Mouse (Mus musculus): ENCODE results near the gene Adtrp.

The Adtrp gene

DNA sequence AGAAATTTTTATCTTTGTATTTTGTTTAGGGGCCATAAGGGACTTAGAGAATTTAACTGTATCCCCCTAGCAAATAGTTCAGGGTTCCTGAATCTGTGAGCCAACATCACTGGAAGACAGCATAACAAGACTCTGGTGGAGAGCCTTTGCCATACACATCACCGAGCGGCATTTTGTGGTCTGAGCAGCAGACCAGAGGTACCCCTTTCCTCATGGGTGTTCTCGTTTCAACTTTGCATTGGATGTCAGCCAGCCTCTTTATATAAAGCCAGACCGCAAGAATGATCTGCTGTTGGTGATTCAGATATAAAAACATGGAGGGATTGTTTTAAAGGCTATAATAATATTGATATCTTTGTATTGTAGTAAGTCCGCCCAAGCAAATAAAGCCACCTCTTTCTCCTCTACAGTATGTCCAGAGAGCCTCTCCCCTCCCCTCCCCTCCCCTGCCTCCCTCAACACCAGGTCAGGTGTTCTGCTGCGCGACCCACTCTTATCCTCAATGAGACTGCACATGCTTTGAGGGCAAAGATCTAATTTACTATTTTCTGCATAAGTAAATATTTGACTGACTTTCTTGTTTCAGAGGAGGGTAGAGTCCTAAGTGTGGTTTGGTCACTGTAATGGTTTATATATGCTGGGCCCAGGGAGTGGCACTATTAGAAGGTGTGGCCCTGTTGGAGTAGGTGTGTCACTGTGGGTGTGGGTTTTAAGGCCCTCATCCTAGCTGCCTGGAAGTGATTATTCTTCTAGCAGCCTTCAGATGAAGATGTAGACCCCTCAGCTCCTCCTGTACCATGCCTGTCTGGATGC is 62.4 kb downstream of the Adtrp start:
- no peak for DNase-seq (ENCODE audit: extremely low spot score, low read depth, low spot score)

DNA sequence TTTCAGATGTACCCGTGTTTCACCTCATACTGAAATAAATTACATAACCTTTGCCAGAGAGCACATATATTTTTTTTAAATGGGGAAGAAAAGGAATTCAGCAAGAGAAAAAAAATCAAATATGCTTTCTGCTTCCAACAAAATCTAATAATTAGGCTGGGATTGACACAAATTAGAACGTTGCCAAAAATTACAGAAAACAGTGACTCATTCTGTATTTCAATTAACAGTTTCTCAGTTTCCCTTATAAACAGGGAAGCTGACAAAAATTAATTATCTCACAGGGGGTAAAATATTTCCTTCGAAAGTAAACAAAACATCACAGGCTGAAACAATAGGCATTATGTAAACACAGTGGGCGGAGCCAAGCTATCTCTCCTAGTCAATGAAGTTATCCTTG is 67.2 kb downstream of the Adtrp start:
- DNase-seq (ENCODE audit: extremely low spot score, low read depth, low spot score): no peak

DNA sequence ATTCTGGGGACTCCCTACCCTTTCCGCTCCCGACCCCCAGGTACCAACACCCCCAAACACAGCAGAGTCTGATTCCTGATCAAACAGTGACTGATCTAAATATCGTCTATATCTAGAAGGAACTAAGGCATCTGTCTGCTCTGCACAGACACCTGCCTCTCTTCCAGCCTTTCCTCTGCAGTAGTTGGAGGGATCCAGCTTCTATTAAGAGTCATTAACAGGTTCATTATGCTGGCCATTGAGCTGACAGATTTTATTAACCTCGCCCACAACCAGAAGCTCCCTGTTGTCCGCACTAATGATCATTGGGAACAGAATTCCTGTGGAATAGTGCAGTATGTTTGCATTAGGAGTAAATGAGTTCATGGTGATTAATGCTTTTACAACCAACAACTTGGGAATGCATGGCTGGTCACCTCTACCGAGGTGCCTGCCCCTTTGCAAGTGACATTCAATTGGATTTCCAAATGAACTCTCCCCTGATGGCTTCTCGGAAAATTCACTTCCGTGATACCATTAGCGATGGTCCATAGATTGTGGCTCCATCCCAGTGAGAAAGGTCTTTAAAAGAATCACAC is 67.8 kb downstream of the Adtrp start:
- no peak for DNase-seq (ENCODE audit: extremely low spot score, low read depth, low spot score)

DNA sequence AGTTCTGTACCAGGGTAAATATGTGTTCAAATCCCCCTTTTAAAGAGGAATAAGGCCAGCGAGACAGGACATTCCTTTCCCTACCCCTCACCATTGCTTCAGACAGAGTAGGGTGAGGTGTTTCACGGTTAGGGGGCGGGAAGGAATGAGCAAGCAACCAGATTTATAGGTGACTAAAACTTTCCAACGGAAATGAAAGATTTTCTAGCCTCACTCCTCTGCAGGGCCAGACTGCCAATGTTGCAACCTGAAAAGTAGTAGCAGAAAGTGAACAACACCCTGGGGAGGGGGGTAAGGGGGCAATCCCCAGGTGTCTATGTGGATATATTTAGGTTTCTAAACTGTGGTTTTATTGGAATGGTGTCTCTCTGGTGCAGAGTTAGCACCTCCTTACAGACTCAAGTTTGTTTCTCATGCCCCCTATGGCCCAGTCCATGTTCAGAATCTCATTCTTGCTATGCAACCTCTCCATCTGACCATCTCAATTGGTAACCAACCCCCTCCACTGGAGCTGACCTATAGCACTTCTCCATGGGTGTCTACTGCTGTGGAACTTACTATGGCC is 73.6 kb downstream of the Adtrp start:
- DNase-seq (ENCODE audit: extremely low spot score, low read depth, low spot score): no peak

DNA sequence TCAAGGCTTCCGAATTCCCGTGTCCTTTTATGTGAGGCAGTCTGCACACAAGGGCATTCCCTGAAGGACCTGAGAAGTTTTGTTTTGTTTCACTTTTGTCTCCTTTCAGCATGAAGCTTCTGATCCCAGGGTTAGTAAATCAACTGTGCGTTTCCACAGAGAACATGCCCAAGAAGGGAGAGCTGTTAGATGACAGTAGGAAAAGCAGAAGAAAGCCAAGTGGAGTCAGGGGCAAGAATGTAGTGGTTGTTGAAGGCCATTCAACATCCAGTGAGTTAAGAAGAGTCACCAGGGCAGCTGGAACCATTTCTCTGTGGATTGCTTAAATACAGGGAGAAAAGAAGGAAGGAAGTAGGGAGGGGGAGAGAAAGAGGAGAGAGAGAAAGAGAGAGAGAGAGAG is 76.4 kb downstream of the Adtrp start:
- no peak for DNase-seq (ENCODE audit: extremely low spot score, low read depth, low spot score)

DNA sequence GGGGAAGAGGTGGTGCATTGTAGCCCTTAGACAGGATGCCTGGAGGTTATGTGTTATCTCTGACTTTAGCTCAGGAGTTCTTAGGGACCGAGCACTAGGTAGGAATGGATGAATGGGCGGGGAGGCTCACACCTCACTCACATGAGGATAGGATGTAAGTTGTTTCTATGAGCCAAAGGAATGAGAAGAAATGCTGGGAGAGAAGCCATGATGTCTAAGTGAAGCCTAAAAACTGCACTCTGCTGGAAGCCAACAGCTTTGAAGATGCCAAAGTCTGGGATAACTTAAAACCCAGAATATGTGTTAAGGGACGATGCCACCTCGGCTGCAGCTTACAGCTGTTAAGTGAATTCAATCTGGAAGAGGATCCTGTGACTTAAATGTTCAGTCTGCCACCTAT is 79.5 kb downstream of the Adtrp start:
- no peak for DNase-seq (ENCODE audit: extremely low spot score, low read depth, low spot score)

DNA sequence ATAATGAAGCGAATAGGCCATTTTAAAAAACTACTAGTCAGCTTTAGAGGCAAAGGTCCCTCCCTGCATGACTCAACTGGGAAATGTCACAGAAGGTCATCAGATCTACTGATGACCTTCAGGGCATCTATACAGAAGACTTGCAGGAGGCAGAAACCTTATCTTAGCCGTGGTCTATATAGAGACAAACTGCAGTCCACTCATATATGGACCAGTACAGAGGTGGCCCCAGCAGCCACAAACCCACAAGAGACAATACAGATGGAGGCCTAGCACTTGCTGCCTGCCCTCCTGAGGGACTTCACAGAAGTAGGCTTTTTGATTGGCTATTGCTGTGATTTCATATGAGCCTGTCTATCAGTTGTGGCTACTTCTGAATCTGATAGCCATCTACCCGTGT is 85.5 kb downstream of the Adtrp start:
- DNase-seq (ENCODE audit: extremely low spot score, low read depth, low spot score): no peak

DNA sequence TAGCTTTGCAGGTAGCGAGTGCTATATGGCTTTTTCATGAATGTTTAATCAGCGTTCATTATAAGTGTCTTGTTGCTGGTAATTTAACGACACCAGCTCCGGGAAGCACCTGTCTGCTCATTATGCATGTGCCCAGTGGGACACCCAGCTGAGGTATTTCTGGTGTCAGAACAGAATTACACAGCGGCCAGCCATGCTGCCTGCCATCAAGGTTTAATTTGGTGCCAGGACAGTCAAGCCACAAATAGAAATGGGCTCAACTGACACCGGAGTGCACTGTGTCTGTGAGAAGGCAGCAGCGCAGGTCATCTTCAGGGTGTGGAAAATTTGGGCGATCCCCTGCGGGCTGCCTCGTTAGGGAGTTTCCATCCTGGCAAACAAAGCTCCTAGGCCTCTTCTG is 87.0 kb downstream of the Adtrp start:
- no peak for DNase-seq (ENCODE audit: extremely low spot score, low read depth, low spot score)

DNA sequence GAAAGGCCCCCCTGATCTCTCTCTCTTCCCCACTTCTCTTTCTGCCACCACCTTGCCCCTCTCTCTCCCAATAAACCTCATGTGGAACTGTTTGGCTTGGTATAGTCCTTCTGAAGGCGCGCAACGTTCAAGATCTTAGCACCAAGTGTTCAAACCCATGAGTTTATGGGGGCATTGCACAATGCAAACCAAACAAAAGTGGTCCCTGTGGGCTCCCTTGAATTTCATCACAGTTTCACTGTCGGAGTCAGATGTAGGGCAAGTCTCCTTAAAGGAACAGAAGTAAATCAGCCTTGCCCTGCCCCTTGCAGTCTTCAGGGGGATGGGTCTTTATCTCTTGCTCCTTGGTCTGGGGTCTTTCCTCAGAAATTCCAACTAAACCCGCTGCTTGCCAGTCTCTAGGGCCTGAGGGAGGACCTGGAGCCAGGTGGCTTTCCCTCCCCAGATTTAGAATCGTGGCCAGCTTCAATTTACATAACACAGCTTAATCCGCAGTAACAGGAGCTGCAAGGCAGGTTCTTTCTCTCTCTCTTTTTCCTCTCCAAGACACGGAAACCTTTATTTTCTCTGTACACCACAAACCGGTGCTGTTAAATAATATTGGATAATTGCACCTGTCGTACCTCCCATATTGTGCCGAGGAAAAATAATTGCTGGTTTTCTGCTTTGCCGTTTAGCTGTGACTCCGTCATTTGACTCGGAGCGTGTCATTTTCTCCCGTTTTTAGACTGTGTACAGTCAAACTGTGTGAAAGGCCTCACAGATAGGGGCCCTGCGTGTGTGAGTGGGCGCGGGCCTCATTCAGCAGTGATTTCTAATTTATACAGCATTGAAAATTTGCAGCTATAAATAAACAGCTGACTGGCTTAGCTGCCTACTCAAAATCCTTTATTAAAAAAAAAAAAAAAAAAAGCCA is 88.7 kb downstream of the Adtrp start:
- no peak for DNase-seq (ENCODE audit: extremely low spot score, low read depth, low spot score)

DNA sequence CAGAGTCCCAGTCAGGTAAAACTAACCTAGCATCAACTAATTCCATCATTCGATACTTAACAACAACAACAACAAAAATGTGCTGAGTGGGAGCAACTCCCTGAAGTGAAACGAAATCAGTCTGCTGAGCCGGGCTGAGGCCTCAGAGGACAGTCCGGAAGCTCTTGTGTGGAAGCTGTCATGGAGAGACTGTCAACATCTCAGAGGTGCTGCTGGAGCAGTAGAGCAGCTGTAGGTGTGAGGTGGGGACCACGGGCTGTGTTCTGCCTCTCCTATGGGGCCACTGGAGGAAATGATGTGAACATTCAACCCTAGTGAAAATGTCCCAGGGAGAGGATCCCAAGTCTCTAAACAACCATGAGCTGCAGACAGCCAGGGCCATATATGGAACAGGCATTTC is 94.4 kb downstream of the Adtrp start:
- no peak for DNase-seq (ENCODE audit: extremely low spot score, low read depth, low spot score)

DNA sequence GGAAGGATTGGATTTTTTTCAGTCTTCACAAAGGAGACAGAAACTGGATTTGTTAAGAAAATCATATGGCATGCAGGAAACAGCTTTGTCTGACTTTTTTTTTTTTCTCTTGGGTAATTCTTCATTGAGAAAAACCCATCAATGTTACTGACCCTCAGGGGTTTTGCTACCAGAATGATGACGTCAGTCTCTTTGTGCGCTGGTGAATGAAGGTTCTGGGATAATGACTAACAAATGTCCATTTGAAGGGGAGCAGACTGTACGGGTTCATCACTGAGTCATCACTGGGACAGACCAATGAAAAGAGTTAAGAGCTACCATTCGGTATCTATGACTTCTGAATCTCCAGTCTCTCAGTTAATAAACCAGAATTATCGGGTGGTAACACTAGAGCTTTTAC is 97.0 kb downstream of the Adtrp start:
- no peak for DNase-seq (ENCODE audit: extremely low spot score, low read depth, low spot score)

DNA sequence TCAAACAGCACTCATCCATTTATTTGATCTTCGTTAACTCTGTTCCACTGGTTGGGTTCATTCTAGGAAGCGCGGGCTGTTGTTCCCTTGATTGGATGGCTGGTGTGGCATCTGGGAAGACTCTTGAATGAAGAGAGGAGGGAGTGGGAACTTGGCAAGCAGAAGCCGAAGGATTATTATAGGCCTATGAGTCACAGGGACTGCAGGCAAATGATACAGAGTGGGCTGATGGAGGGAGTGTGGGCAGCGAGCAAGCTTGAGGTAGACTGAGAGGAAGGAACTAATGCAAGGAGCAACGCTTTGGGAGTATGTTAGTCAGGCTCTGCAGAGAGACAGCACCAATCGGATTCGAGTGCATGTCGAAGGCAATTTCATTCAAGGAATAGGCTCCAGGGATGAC is 98.6 kb downstream of the Adtrp start:
- DNase-seq (ENCODE audit: extremely low spot score, low read depth, low spot score): no peak

DNA sequence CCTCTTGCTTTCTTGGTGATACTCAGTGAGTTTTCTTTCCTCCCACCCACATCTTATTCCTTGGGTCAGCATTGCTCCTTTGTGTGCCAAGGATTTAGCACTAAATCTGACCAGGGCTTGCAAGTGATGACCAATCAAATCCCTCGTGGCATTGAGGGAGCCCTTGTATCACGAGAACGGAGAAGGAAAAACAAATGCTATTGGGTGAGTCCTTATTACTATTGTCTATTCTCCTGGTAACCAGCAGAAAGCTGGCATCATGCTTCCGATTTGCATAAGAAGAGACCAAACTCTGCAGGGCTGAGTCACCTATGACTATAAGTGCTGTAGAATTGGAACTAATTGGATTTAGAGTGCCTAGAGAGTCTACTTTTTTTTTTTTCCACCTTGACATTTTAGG is 99.8 kb downstream of the Adtrp start:
- DNase-seq (ENCODE audit: extremely low spot score, low read depth, low spot score): no peak

DNA sequence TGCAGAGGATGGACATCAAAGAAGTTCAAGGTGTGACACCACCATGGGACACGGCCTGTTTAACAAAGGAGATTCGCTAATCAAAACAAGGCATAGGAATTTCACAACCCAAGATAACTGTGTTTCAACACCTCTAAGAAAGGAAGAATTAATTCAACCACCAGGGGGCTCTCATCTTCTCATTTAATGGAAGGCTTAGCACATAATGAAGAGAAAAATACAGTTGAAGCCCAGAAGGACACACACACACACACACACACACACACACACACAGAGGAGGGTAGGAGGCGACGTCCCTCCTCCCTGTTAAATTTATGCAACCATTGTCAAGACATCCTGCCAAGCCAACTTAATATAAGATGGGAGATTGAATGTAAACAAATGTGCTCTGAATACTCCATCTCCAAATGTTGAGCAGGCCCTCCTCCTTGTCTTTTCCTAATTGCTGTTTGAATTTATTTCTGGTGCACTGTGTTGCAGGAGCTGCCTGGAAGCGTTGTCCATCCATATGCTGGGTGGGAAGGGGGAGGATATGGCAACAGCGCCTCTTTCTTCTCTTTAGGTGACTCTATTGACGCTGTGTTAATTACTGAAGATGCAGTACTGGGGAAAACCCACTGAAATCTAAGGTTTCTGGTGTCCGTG is 100.4 kb downstream of the Adtrp start:
- DNase-seq (ENCODE audit: extremely low spot score, low read depth, low spot score): peak; percentile 33

DNA sequence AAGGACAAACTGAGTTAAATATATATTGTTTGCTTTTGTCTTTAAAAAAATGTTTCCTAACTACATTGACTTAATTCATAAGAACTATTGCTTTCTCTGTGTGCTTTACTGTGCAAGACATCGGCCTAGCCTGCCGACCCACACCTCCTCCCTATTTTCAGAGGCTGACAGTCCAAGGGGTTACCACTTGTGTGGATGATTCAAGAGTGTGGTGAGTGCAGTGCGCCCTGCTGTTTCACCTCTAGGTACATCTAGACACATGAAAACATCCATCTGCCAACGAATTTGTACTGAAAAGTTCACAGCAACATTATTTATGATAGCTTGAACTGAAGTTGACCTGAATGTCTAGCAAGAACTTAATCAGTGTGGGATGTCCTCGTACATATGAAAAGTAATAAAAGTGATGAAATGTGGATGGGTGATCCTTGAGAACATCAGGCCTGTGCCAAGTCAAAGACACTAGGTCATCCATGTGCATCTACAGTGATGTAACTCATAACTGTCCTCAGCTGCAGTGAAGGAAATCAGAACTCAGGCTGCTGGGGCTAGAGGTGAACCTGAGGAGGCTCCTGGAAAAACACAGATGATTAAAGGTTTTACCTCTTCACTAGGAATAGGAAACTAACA is 106.9 kb downstream of the Adtrp start:
- no peak for DNase-seq (ENCODE audit: extremely low spot score, low read depth, low spot score)

DNA sequence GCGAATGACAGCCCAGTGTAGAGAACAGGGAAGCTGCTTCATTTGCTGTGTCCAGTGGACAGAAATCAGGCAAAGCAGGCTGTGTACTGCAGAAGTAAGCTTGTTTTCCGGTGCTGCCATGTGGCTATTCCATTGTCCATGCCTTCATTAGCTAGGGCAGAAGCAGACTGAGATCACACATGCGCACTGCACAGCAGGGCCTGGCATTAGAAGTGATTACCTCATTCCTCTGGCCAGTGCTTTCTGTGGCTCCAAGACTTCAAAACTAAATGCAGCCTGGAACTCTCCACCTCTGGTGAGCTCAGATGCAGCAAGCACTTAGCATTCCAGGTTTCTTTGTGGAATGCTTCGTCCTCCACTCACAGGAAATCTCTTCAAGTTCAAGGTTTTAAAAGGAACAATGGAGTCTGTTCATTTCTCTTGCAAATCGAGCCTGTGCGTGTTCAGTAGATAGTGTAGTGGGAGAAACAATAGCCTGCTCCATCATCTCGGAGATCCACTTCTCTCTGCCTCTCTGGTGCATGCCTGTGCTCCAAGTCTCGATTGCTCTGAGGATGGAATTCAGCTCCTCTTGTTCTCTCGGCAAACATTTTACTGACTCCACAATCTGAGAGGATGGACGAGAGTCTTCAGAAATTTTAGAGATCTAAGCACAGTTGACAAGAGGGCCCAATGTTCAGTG is 109.7 kb downstream of the Adtrp start:
- no peak for DNase-seq (ENCODE audit: extremely low spot score, low read depth, low spot score)

DNA sequence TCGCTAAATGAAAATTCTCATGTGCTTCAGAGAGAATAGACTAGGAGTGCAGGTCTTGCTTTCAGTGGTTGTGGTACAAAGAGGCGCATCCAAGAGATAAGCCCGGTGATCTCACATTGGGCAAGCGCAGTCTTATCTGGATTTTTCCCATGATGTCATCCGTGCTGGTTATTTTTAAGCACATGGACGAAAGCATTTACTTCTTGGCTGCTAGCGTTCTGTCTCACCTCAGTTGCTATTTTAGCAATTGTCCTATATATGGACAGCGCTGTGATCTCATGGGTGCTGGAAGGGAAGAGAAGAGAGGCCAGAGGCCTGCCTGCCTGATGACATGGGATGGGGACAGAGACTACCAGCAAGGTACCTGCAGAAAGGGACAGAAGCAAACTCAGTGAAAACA is 117.8 kb downstream of the Adtrp start:
- DNase-seq (ENCODE audit: extremely low spot score, low read depth, low spot score): no peak

DNA sequence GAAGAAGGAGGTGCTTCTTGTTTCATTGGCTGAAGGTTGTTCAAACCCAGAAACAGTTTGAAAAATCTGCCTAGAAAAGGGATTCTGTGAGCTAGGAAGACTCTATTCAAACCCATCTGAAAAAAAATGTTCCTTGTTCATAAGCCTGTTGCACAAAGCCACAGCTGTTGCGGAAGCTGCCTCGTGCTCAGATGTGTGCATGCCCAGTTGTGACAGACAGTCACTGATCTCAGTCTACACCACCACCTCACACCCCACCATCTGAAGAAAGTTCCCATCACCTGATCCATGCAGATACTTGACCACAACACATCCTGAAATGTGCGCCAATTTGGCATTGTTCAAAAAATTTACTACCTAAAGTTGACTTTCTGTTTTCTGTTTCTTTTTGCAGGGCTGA is 119.7 kb downstream of the Adtrp start:
- no peak for DNase-seq (ENCODE audit: extremely low spot score, low read depth, low spot score)

DNA sequence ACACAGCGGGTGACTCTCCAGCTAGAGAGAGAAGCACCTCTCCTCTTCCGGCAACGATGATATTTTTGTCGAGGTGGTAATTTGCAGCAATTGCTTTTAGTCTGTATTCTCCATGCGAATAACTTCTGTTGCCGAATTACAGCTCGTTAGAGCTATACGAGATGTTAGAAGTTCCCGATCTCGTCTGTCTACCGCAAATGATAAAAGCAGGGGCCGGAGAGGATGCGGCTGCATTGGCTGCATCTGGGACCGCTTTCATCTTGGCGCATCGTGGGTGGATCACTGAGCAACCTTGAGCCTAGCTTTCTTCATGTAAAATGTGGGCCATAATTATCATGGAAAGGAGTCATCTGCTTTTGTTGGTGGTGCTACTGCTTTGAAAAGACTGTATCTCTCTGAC is 128.2 kb downstream of the Adtrp start:
- DNase-seq (ENCODE audit: extremely low spot score, low read depth, low spot score): no peak

DNA sequence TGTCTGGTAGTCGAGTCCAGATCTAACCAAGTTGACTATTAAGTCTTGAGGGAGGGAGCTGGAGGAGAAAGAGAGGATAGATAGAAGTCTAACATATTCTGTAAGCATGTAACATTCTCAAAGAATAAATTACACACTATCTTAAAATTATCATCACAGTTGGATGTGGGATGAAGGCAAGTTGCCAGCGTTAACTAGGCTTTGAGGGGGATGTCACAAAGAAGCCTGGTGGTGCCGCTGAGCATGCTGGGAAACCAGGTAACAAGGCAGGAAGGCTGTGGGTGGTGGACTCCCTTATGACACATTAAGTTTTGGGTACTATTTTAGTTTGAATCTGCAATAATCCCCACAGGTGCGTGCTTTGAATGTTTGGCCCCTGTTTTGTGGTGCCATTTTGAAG is 129.4 kb downstream of the Adtrp start:
- no peak for DNase-seq (ENCODE audit: extremely low spot score, low read depth, low spot score)

Measured in hindlimb bud, embryonic 11.5 days (tissue).